Mouse (Mus musculus) CH12.LX (cell line): ENCODE data around the gene Akap7.

Experiments used
- BHLHE40 ChIP-seq: IDR thresholded peaks from 2 replicates; pipeline ENCODE4 v1.6.1; 2011; ENCODE audit warnings: mild to moderate bottlenecking, low read depth, low read length, improper control_type of control experiment
- CHD2 ChIP-seq: IDR thresholded peaks from 2 replicates; pipeline ENCODE4 v1.6.1; 2011; ENCODE audit warnings: low read length, improper control_type of control experiment
- CTCF ChIP-seq, 2 experiments: IDR thresholded peaks in 1 of 2; conservative IDR thresholded peaks in 1 of 2; 2 replicates each; pipeline ENCODE4 v1.5.1; 2011 to 2012; ENCODE audit warnings: low read depth in 2 of 2, low read length in 2 of 2, improper control_type of control experiment in 1 of 2, inconsistent platforms in 1 of 2, mild to moderate bottlenecking in 1 of 2, moderate library complexity in 1 of 2
- E2F4 ChIP-seq: IDR thresholded peaks from 2 replicates; pipeline ENCODE4 v1.6.1; 2011; ENCODE audit warnings: low read depth, low read length, improper control_type of control experiment; ENCODE audit not compliant: insufficient replicate concordance
- JUND ChIP-seq: conservative IDR thresholded peaks from 2 replicates; pipeline ENCODE4 v1.6.1; 2011; ENCODE audit warnings: low read depth, low read length, improper control_type of control experiment
- MAX ChIP-seq: IDR thresholded peaks from 2 replicates; pipeline ENCODE4 v1.6.1; 2011; ENCODE audit warnings: low read length, improper control_type of control experiment
- NRF1 ChIP-seq: IDR thresholded peaks from 2 replicates; pipeline ENCODE4 v1.6.1; 2014; ENCODE audit warnings: low read depth, mild to moderate bottlenecking, inconsistent platforms, low read length, improper control_type of control experiment, moderate library complexity
- POLR2A ChIP-seq: IDR thresholded peaks from 2 replicates; pipeline ENCODE4 v1.6.1; 2011; ENCODE audit warnings: low read depth, mild to moderate bottlenecking, improper control_type of control experiment, low read length
- POLR2AphosphoS2 ChIP-seq: IDR thresholded peaks from 2 replicates; pipeline ENCODE4 v1.6.1; 2011; ENCODE audit warnings: low read depth, low read length, improper control_type of control experiment
- RAD21 ChIP-seq: IDR thresholded peaks from 2 replicates; pipeline ENCODE4 v1.6.1; 2011; ENCODE audit warnings: low read depth, mild to moderate bottlenecking, low read length, improper control_type of control experiment, moderate library complexity
- RCOR1 ChIP-seq: conservative IDR thresholded peaks from 2 replicates; pipeline ENCODE4 v1.6.1; 2012; ENCODE audit warnings: low read depth, mild to moderate bottlenecking, inconsistent platforms, low read length, improper control_type of control experiment
- TBP ChIP-seq: conservative IDR thresholded peaks from 2 replicates; pipeline ENCODE4 v1.6.1; 2011; ENCODE audit warnings: low read depth, low read length, improper control_type of control experiment
- USF1 ChIP-seq: IDR thresholded peaks from 2 replicates; pipeline ENCODE4 v1.6.1; 2014; ENCODE audit warnings: low read depth, mild to moderate bottlenecking, inconsistent platforms, low read length, improper control_type of control experiment
- ZMIZ1 ChIP-seq: IDR thresholded peaks from 2 replicates; pipeline ENCODE4 v1.6.1; 2012; ENCODE audit warnings: low read depth, mild to moderate bottlenecking, inconsistent platforms, low read length, improper control_type of control experiment

DNA sequence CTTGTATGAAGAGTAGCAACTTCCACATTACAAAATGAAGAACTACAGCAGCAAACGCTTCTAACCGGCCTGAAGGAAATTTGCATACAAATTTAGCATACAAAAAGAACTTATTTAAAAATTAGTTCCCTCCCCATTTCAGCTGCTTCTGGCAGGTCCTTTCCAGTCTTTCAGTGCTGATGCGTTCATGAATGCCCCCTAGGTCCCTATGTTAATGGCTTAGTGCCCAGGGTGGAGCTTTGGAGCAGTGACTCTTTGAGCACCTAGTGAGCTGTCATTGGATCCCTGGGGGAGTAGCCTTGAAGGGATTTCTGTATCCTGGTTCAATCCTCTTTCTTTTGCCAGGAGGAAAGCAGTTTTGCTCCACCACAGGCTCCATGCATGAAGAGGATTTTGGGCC is 28.3 kb downstream of the Akap7 start:
- TF ChIP-seq CTCF (conservative IDR thresholded peaks at IDR 0.05 in 1 of 2, IDR thresholded peaks at IDR 0.05 in 1 of 2; ENCODE audit: low read depth in 2 of 2, low read length in 2 of 2) = no peak
- no peak for TF ChIP-seq NRF1
- no peak for TF ChIP-seq E2F4
- TF ChIP-seq RCOR1 = no peak
- no peak for TF ChIP-seq CHD2
- no peak for TF ChIP-seq BHLHE40
- TF ChIP-seq ZMIZ1 = no peak
- TF ChIP-seq JUND = no peak
- TF ChIP-seq USF1 = no peak
- TF ChIP-seq MAX = no peak
- no peak for TF ChIP-seq RAD21
- TF ChIP-seq TBP = no peak
- no peak for TF ChIP-seq POLR2AphosphoS2
- TF ChIP-seq POLR2A = no peak
